9 mouse cellular contexts compared by ENCODE assay signal in genomic region chr3:87972203-87972664, GRCm38 (mm10). TPM values are rescaled to one million over a fixed set of nuclear protein-coding genes. Genes with fewer than 3 reads are reported as not detected.
DNase-seq lines count a peak whose midpoint lies in the region; ATAC-seq lines count a peak whose summit lies in the region.
"Had no signal": no experiment of that assay in that cellular context is flagged by ENCODE, and none has a peak within 500 bp of the region (broad histone marks: within the 10 kb centered on the region; RNA-seq: fewer than 3 reads in every experiment).

No protein-coding gene starts in this region.

- DNase-seq in heart, adult 8-10 months (ENCODE audit: low spot score) = no peak
- DNase-seq in embryonic facial prominence, embryonic 11.5 days (ENCODE audit: low spot score) = peak; percentile 58
- peak; percentile 59 for DNase-seq in neural tube, embryonic 10.5 days (ENCODE audit: extremely low spot score, low spot score)
- DNase-seq in adrenal gland, postnatal 4 days (ENCODE audit: low spot score in 2 of 2) = no peak
- DNase-seq in spleen, postnatal 36 days (ENCODE audit: low spot score in 2 of 2) = no peak
- DNase-seq in natural killer cell, adult 2 months (ENCODE audit: low spot score in 2 of 2) = no peak
- DNase-seq: layer of hippocampus, adult 9-11 months had no signal

- ATAC-seq in heart, embryonic 14.5 days (ENCODE audit: insufficient number of reproducible peaks, insufficient read depth, low FRiP score, low read depth) = no peak
- peak; percentile 37 for ATAC-seq in embryonic facial prominence, embryonic 11.5 days (replicated peaks; ENCODE audit: insufficient number of reproducible peaks, low FRiP score, low TSS enrichment, low read depth)
- ATAC-seq in intestine, embryonic 15.5 days = no peak

- 0 out of 2 replicates have a peak, but pooled peaks cover 6% of the 10 kb centered on the region for H3K27me3 ChIP-seq in heart, embryonic 14.5 days (ENCODE audit: control insufficient read depth, insufficient read depth, low read length)
- H3K27me3 ChIP-seq in embryonic facial prominence, embryonic 11.5 days (ENCODE audit: control insufficient read depth, insufficient read depth, low read length) = no peaks in the 10 kb centered on the region; the same call in 1 of the 2 replicates
- peaks cover 13% of the 10 kb centered on the region for H3K27me3 ChIP-seq in intestine, embryonic 15.5 days (replicated peaks)

- 24% methylated on average over 8 of the region's 8 CpGs for WGBS in heart, embryonic 14.5 days
- WGBS in embryonic facial prominence, embryonic 11.5 days = 9% methylated on average over 8 of the region's 8 CpGs
- 22% methylated on average over 8 of the region's 8 CpGs for WGBS in intestine, embryonic 15.5 days

- H3K4me3 ChIP-seq in heart, embryonic 14.5 days (ENCODE audit: control insufficient read depth in 1 of 2, insufficient read depth in 1 of 2, low read depth in 1 of 2, low read length in 2 of 2) = peak overlapping the region; percentile 53 to 57
- peak overlapping the region; percentile 57 for H3K4me3 ChIP-seq in embryonic facial prominence, embryonic 11.5 days (ENCODE audit: low read depth, low read length)
- H3K4me3 ChIP-seq in intestine, embryonic 15.5 days (replicated peaks) = peak overlapping the region; percentile 64

- H3K27ac ChIP-seq in heart, embryonic 14.5 days (replicated peaks in 1 of 2; ENCODE audit: control insufficient read depth in 1 of 2, insufficient read depth in 1 of 2, low read depth in 2 of 2, low read length in 2 of 2) = no peak overlapping the region
- no peak overlapping the region for H3K27ac ChIP-seq in embryonic facial prominence, embryonic 11.5 days (replicated peaks; ENCODE audit: low read depth, low read length)
- peak overlapping the region; percentile 73; the same call in 1 of the 2 replicates for H3K27ac ChIP-seq in intestine, embryonic 15.5 days

- H3K4me2 ChIP-seq in heart, embryonic 14.5 days (ENCODE audit: low read length) = peak overlapping the region; percentile 89
- peak overlapping the region; percentile 96 for H3K4me2 ChIP-seq in embryonic facial prominence, embryonic 11.5 days (ENCODE audit: low read depth, low read length)
- peak overlapping the region; percentile 96 for H3K4me2 ChIP-seq in intestine, embryonic 15.5 days (replicated peaks)

- H3K9me3 ChIP-seq in heart, embryonic 14.5 days (ENCODE audit: control insufficient read depth, low read length) = no peaks in the 10 kb centered on the region
- no peaks in the 10 kb centered on the region for H3K9me3 ChIP-seq in embryonic facial prominence, embryonic 11.5 days (replicated peaks; ENCODE audit: control insufficient read depth, low read length)
- no peaks in the 10 kb centered on the region for H3K9me3 ChIP-seq in intestine, embryonic 15.5 days

- H3K36me3 ChIP-seq in heart, embryonic 14.5 days (ENCODE audit: control insufficient read depth, insufficient read depth, low read length) = peaks cover 25% of the 10 kb centered on the region
- H3K36me3 ChIP-seq in embryonic facial prominence, embryonic 11.5 days (replicated peaks; ENCODE audit: control insufficient read depth, insufficient read depth, low read depth, low read length) = no peaks in the 10 kb centered on the region
- no peaks in the 10 kb centered on the region for H3K36me3 ChIP-seq in intestine, embryonic 15.5 days

- H3K4me1 ChIP-seq in heart, embryonic 14.5 days (ENCODE audit: control insufficient read depth in 2 of 2, insufficient read depth in 2 of 2, low read length in 2 of 2) = peaks cover 25 to 44% of the 10 kb centered on the region in 2 experiments
- peaks cover 12% of the 10 kb centered on the region for H3K4me1 ChIP-seq in embryonic facial prominence, embryonic 11.5 days (ENCODE audit: control insufficient read depth, insufficient read depth, low read length)
- peaks cover 47% of the 10 kb centered on the region for H3K4me1 ChIP-seq in intestine, embryonic 15.5 days (replicated peaks)

- peak overlapping the region; percentile 76 for H3K9ac ChIP-seq in heart, embryonic 14.5 days (ENCODE audit: low read length)
- H3K9ac ChIP-seq in embryonic facial prominence, embryonic 11.5 days (replicated peaks; ENCODE audit: low read length) = peak overlapping the region; percentile 77
- peak overlapping the region; percentile 68 for H3K9ac ChIP-seq in intestine, embryonic 15.5 days

RNA-seq across cellular contexts. Expression of gene Nes, which starts 1.4 kb away (rescaled TPM):
- 9.8 and 10.7 TPM in 2 replicates for polyA plus RNA-seq in heart, embryonic 14.5 days (2014; fragmentation: Nextera tagmentation; extraction: Ambion mirVana)
- total RNA-seq in heart, adult 8-10 months (2022) = 10 to 100 TPM; 10.1 to 25.1 (median 18.9) TPM
- 15.1 and 16.2 TPM in 2 replicates for polyA plus RNA-seq in embryonic facial prominence, embryonic 11.5 days (2014; fragmentation: Nextera tagmentation; extraction: Ambion mirVana)
- polyA plus RNA-seq in intestine, embryonic 15.5 days (2015; fragmentation: Nextera tagmentation; extraction: Ambion mirVana) = 17.0 and 20.0 TPM in 2 replicates
- 10 to 100 TPM; 16.2 to 24.3 TPM for total RNA-seq in adrenal gland, postnatal 4 days (2021)

RNA-seq across cellular contexts. Expression of gene Crabp2, which starts 23.8 kb away (rescaled TPM):
- polyA plus RNA-seq in heart, embryonic 14.5 days (2014; fragmentation: Nextera tagmentation; extraction: Ambion mirVana) = 1.6 and 2.4 TPM in 2 replicates
- total RNA-seq in heart, adult 8-10 months (2022) = not detected
- polyA plus RNA-seq in embryonic facial prominence, embryonic 11.5 days (2014; fragmentation: Nextera tagmentation; extraction: Ambion mirVana) = 626 and 642 TPM in 2 replicates
- polyA plus RNA-seq in intestine, embryonic 15.5 days (2015; fragmentation: Nextera tagmentation; extraction: Ambion mirVana) = 7.0 and 8.2 TPM in 2 replicates
- total RNA-seq in adrenal gland, postnatal 4 days (2021) = 1 to 10 TPM; 1.7 to 2.0 TPM

RNA-seq across cellular contexts. Expression of gene Bcan, which starts 27.8 kb away (rescaled TPM):
- polyA plus RNA-seq in heart, embryonic 14.5 days (2014; fragmentation: Nextera tagmentation; extraction: Ambion mirVana) = 0.31 TPM in 1 of 2 replicates, not detected in the other
- total RNA-seq in heart, adult 8-10 months (2022) = under 1 TPM in 3 of 4 experiments, not detected in 1; 0.09 to 0.69 (median 0.27) TPM
- 0.06 TPM in 1 of 2 replicates, not detected in the other for polyA plus RNA-seq in embryonic facial prominence, embryonic 11.5 days (2014; fragmentation: Nextera tagmentation; extraction: Ambion mirVana)
- 0.15 and 0.54 TPM in 2 replicates for polyA plus RNA-seq in intestine, embryonic 15.5 days (2015; fragmentation: Nextera tagmentation; extraction: Ambion mirVana)
- total RNA-seq in adrenal gland, postnatal 4 days (2021) = 10 to 100 TPM; 29.2 to 30.6 TPM

RNA-seq across cellular contexts. Expression of gene Rrnad1, which starts 41.7 kb away (rescaled TPM):
- polyA plus RNA-seq in heart, embryonic 14.5 days (2014; fragmentation: Nextera tagmentation; extraction: Ambion mirVana) = 10.9 and 14.4 TPM in 2 replicates
- total RNA-seq in heart, adult 8-10 months (2022) = 1 to 10 TPM; 4.6 to 6.7 (median 5.3) TPM
- 13.5 and 16.0 TPM in 2 replicates for polyA plus RNA-seq in embryonic facial prominence, embryonic 11.5 days (2014; fragmentation: Nextera tagmentation; extraction: Ambion mirVana)
- polyA plus RNA-seq in intestine, embryonic 15.5 days (2015; fragmentation: Nextera tagmentation; extraction: Ambion mirVana) = 15.8 and 16.3 TPM in 2 replicates
- 10 to 100 TPM; 21.9 to 24.9 TPM for total RNA-seq in adrenal gland, postnatal 4 days (2021)

RNA-seq across cellular contexts. Expression of gene Isg20l2, which starts 42.1 kb away (rescaled TPM):
- polyA plus RNA-seq in heart, embryonic 14.5 days (2014; fragmentation: Nextera tagmentation; extraction: Ambion mirVana) = 18.5 and 19.3 TPM in 2 replicates
- 1 to 10 TPM; 9.0 to 9.8 (median 9.7) TPM for total RNA-seq in heart, adult 8-10 months (2022)
- 51.5 and 52.3 TPM in 2 replicates for polyA plus RNA-seq in embryonic facial prominence, embryonic 11.5 days (2014; fragmentation: Nextera tagmentation; extraction: Ambion mirVana)
- polyA plus RNA-seq in intestine, embryonic 15.5 days (2015; fragmentation: Nextera tagmentation; extraction: Ambion mirVana) = 46.7 and 49.9 TPM in 2 replicates
- 10 to 100 TPM; 31.0 to 33.5 TPM for total RNA-seq in adrenal gland, postnatal 4 days (2021)

Comparison
In these comparisons a context has a peak if more than half of its experiments do, and no peak if none do; other contexts are left out.
1. DNase-seq: peak in embryonic facial prominence, embryonic 11.5 days (single experiment) and neural tube, embryonic 10.5 days (single experiment); none in heart, adult 8-10 months (single experiment), adrenal gland, postnatal 4 days (0 of 2), spleen, postnatal 36 days (0 of 2) and natural killer cell, adult 2 months (0 of 2).
2. RNA of gene Crabp2, which starts 23.8 kb away (polyA plus RNA-seq): 626 to 642 TPM in embryonic facial prominence, embryonic 11.5 days; 7.0 to 8.2 TPM in intestine, embryonic 15.5 days and 1.6 to 2.4 TPM in heart, embryonic 14.5 days; every median in the first group is over 10 times any median in the second.
3. Peak in every context shown above with its lines, with median percentiles within 50 percentile points of each other: H3K4me2 ChIP-seq, H3K4me3 ChIP-seq and H3K9ac ChIP-seq.